Comparison of ENCODE assay signal across 8 mouse cellular contexts in the genomic region with DNA sequence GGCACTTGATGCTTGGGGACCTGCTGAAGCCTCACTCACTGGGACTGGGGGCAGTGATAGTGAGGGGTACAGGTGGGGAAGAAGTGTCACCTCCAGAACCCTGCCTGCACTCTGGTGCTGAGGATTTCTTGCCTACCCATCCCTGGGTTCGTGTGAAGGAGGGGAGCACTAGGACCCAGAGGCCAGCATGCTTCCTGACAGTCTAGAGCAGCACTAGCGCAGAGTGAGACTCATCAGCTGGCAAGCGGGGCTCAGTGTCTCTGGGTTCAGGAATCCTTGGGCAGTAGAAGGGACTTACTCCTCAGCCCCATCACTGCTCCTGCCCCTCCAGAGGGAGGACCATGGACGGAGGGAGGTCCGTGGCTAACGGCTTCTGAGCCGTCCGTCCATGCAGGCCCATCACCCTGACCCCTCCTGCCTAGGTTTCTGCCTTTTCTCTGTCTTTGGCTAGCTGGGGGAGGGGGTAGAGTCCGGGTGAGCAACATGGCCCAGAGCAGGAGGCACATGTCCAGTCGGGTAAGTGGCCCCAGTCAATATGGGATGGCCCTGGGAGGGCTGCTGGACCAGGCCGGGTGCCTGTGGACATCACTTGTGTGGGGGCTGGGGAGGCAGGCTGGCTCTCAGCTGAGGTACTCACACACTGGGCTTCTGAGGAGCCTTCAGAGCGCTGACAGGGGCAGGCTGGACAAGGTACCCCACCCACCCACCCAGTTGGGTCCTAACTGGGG. TPM values are rescaled to one million over a fixed set of nuclear protein-coding genes. Genes with fewer than 3 reads are reported as not detected.
DNase-seq lines count a peak whose midpoint lies in the region; ATAC-seq and TF ChIP-seq lines count a peak whose summit lies in the region.

No protein-coding gene starts in this region.

- TF ChIP-seq CTCF in intestine, postnatal 0 days (IDR thresholded peaks at IDR 0.05; ENCODE audit: low read depth) = no peak

- H3K4me2 ChIP-seq in forebrain, embryonic 12.5 days = peak overlapping the region; percentile 62
- H3K4me2 ChIP-seq in intestine, postnatal 0 days (replicated peaks; ENCODE audit: low read depth) = peak overlapping the region; percentile 48
- H3K4me2 ChIP-seq in stomach, embryonic 16.5 days (ENCODE audit: low read depth, low read length) = peak overlapping the region; percentile 51

- no peaks in the 10 kb centered on the region for H3K27me3 ChIP-seq in forebrain, embryonic 12.5 days
- no peaks in the 10 kb centered on the region for H3K27me3 ChIP-seq in intestine, postnatal 0 days (replicated peaks; ENCODE audit: control insufficient read depth, insufficient read depth, low read length)
- no peaks in the 10 kb centered on the region for H3K27me3 ChIP-seq in stomach, embryonic 16.5 days (ENCODE audit: control insufficient read depth, insufficient read depth, low read length)

- DNase-seq in adrenal gland, adult 2 months = peak; percentile 74
- DNase-seq in adrenal gland, adult 8-10 months = no peak
- peak; percentile 98 for DNase-seq in brain, adult 2 months (ENCODE audit: low read depth, low spot score)
- peak; percentile 29 for DNase-seq in mesoderm, embryonic 11.5 days (ENCODE audit: low read depth, low spot score)
- DNase-seq in urinary bladder, postnatal 14 days (ENCODE audit: low spot score) = no peak

- H3K27ac ChIP-seq in forebrain, embryonic 12.5 days = no peak overlapping the region
- no peak overlapping the region for H3K27ac ChIP-seq in intestine, postnatal 0 days (ENCODE audit: low read depth, low read length)
- H3K27ac ChIP-seq in stomach, embryonic 16.5 days (ENCODE audit: low read length) = no peak overlapping the region

- ATAC-seq in forebrain, embryonic 12.5 days (ENCODE audit: low FRiP score) = peak; percentile 76
- no peak for ATAC-seq in intestine, postnatal 0 days
- ATAC-seq in stomach, embryonic 16.5 days (ENCODE audit: insufficient read depth, low FRiP score) = peak; percentile 72; the same call in 1 of the 2 replicates

- 15% methylated on average over 12 of the region's 12 CpGs for WGBS in forebrain, embryonic 12.5 days
- 46% methylated on average over 12 of the region's 12 CpGs for WGBS in intestine, postnatal 0 days
- 31% methylated on average over 12 of the region's 12 CpGs for WGBS in stomach, embryonic 16.5 days

- H3K4me1 ChIP-seq in forebrain, embryonic 12.5 days = peaks cover 16% of the 10 kb centered on the region
- H3K4me1 ChIP-seq in intestine, postnatal 0 days (replicated peaks; ENCODE audit: control insufficient read depth, insufficient read depth, low read length) = no peaks in the 10 kb centered on the region
- H3K4me1 ChIP-seq in stomach, embryonic 16.5 days (ENCODE audit: control insufficient read depth, insufficient read depth, low read length) = peaks cover 8% of the 10 kb centered on the region

- H3K9me3 ChIP-seq in forebrain, embryonic 12.5 days = no peaks in the 10 kb centered on the region
- H3K9me3 ChIP-seq in intestine, postnatal 0 days (ENCODE audit: control insufficient read depth) = no peaks in the 10 kb centered on the region
- H3K9me3 ChIP-seq in stomach, embryonic 16.5 days (replicated peaks; ENCODE audit: control insufficient read depth, low read length) = no peaks in the 10 kb centered on the region

- H3K4me3 ChIP-seq in forebrain, embryonic 12.5 days (replicated peaks) = peak overlapping the region; percentile 37
- no peak overlapping the region for H3K4me3 ChIP-seq in intestine, postnatal 0 days (ENCODE audit: low read depth, low read length)
- peak overlapping the region; percentile 22 for H3K4me3 ChIP-seq in stomach, embryonic 16.5 days (replicated peaks; ENCODE audit: low read length)

- H3K36me3 ChIP-seq in forebrain, embryonic 12.5 days (replicated peaks) = peaks cover 22% of the 10 kb centered on the region
- peaks cover 24% of the 10 kb centered on the region; the same call in 1 of the 2 replicates for H3K36me3 ChIP-seq in intestine, postnatal 0 days (ENCODE audit: control insufficient read depth, insufficient read depth)
- no peaks in the 10 kb centered on the region for H3K36me3 ChIP-seq in stomach, embryonic 16.5 days (ENCODE audit: control insufficient read depth, insufficient read depth, low read length)

- peak overlapping the region; percentile 61 for H3K9ac ChIP-seq in forebrain, embryonic 12.5 days
- no peak overlapping the region for H3K9ac ChIP-seq in intestine, postnatal 0 days (ENCODE audit: low read depth, low read length)
- peak overlapping the region; percentile 61 for H3K9ac ChIP-seq in stomach, embryonic 16.5 days (ENCODE audit: low read length)

RNA-seq across cellular contexts. Expression of a gene that starts 13.8 kb away (rescaled TPM):
- 100 to 1,000 TPM; 135 to 138 TPM for total RNA-seq in adrenal gland, adult 2 months (2021)
- polyA plus RNA-seq in adrenal gland, adult 2 months (2012; rRNA removed) = 210 and 211 TPM in 2 replicates
- total RNA-seq in adrenal gland, adult 8-10 months (2022) = 100 to 1,000 TPM; 145 to 192 (median 162) TPM
- 128 and 137 TPM in 2 replicates for polyA plus RNA-seq in forebrain, embryonic 12.5 days (2016; fragmentation: Nextera tagmentation; extraction: Ambion mirVana)
- 47.1 and 49.9 TPM in 2 replicates for polyA plus RNA-seq in intestine, postnatal 0 days (2015; fragmentation: Nextera tagmentation; extraction: Ambion mirVana)
- polyA plus RNA-seq in stomach, embryonic 16.5 days (2015; fragmentation: Nextera tagmentation; extraction: Ambion mirVana) = 73.7 and 74.1 TPM in 2 replicates

RNA-seq across cellular contexts. Expression of a gene that starts 23.4 kb away (rescaled TPM):
- total RNA-seq in adrenal gland, adult 2 months (2021) = 1 to 10 TPM; 1.1 to 1.3 TPM
- 1.0 and 1.4 TPM in 2 replicates for polyA plus RNA-seq in adrenal gland, adult 2 months (2012; rRNA removed)
- total RNA-seq in adrenal gland, adult 8-10 months (2022) = 1 to 10 TPM; 1.2 to 2.6 (median 1.9) TPM
- 1.8 and 2.7 TPM in 2 replicates for polyA plus RNA-seq in forebrain, embryonic 12.5 days (2016; fragmentation: Nextera tagmentation; extraction: Ambion mirVana)
- polyA plus RNA-seq in intestine, postnatal 0 days (2015; fragmentation: Nextera tagmentation; extraction: Ambion mirVana) = 0.60 and 1.0 TPM in 2 replicates
- polyA plus RNA-seq in stomach, embryonic 16.5 days (2015; fragmentation: Nextera tagmentation; extraction: Ambion mirVana) = 2.1 and 2.2 TPM in 2 replicates

RNA-seq across cellular contexts. Expression of a gene that starts 23.4 kb away (rescaled TPM):
- 1 to 10 TPM; 2.2 to 4.7 TPM for total RNA-seq in adrenal gland, adult 2 months (2021)
- polyA plus RNA-seq in adrenal gland, adult 2 months (2012; rRNA removed) = 3.4 and 4.8 TPM in 2 replicates
- total RNA-seq in adrenal gland, adult 8-10 months (2022) = 1 to 10 TPM; 3.2 to 6.3 (median 5.3) TPM
- 12.5 and 15.4 TPM in 2 replicates for polyA plus RNA-seq in forebrain, embryonic 12.5 days (2016; fragmentation: Nextera tagmentation; extraction: Ambion mirVana)
- polyA plus RNA-seq in intestine, postnatal 0 days (2015; fragmentation: Nextera tagmentation; extraction: Ambion mirVana) = 1.0 and 1.2 TPM in 2 replicates
- 4.1 and 5.0 TPM in 2 replicates for polyA plus RNA-seq in stomach, embryonic 16.5 days (2015; fragmentation: Nextera tagmentation; extraction: Ambion mirVana)

RNA-seq across cellular contexts. Expression of a gene that starts 40.1 kb away (rescaled TPM):
- not detected for total RNA-seq in adrenal gland, adult 2 months (2021)
- 0.29 and 0.51 TPM in 2 replicates for polyA plus RNA-seq in adrenal gland, adult 2 months (2012; rRNA removed)
- total RNA-seq in adrenal gland, adult 8-10 months (2022) = under 1 TPM; 0.05 to 0.09 (median 0.08) TPM
- polyA plus RNA-seq in forebrain, embryonic 12.5 days (2016; fragmentation: Nextera tagmentation; extraction: Ambion mirVana) = 0.12 and 0.24 TPM in 2 replicates
- polyA plus RNA-seq in intestine, postnatal 0 days (2015; fragmentation: Nextera tagmentation; extraction: Ambion mirVana) = 1.5 and 1.7 TPM in 2 replicates
- 0.30 and 0.60 TPM in 2 replicates for polyA plus RNA-seq in stomach, embryonic 16.5 days (2015; fragmentation: Nextera tagmentation; extraction: Ambion mirVana)

RNA-seq across cellular contexts. Expression of a gene that starts 44.3 kb away (rescaled TPM):
- total RNA-seq in adrenal gland, adult 2 months (2021) = 10 to 100 TPM in 1 of 2 experiments, 1 to 10 TPM in 1; 9.5 to 10.2 TPM
- polyA plus RNA-seq in adrenal gland, adult 2 months (2012; rRNA removed) = 93.6 and 100 TPM in 2 replicates
- 10 to 100 TPM; 16.4 to 34.0 (median 19.9) TPM for total RNA-seq in adrenal gland, adult 8-10 months (2022)
- polyA plus RNA-seq in forebrain, embryonic 12.5 days (2016; fragmentation: Nextera tagmentation; extraction: Ambion mirVana) = 19.9 and 20.1 TPM in 2 replicates
- polyA plus RNA-seq in intestine, postnatal 0 days (2015; fragmentation: Nextera tagmentation; extraction: Ambion mirVana) = 19.7 and 21.1 TPM in 2 replicates
- 39.7 and 42.8 TPM in 2 replicates for polyA plus RNA-seq in stomach, embryonic 16.5 days (2015; fragmentation: Nextera tagmentation; extraction: Ambion mirVana)

Comparison
In these comparisons a context has a peak if more than half of its experiments do, and no peak if none do; other contexts are left out.
1. DNase-seq: peak in adrenal gland, adult 2 months (single experiment), brain, adult 2 months (single experiment) and mesoderm, embryonic 11.5 days (single experiment); none in adrenal gland, adult 8-10 months (single experiment) and urinary bladder, postnatal 14 days (single experiment).
2. Peak in every context shown above with its lines, with median percentiles within 50 percentile points of each other: H3K4me2 ChIP-seq.